Mouse (Mus musculus) erythroblast, embryonic 14.5 days (primary cell): ENCODE data around the gene Cnn1.

Source experiments
- GATA1 ChIP-seq: IDR thresholded peaks from 2 replicates; pipeline ENCODE4 v1.6.1; 2012; ENCODE audit warnings: low read length, inconsistent platforms, mixed read lengths
- TAL1 ChIP-seq: IDR thresholded peaks from 3 replicates; pipeline ENCODE4 v1.6.1; 2012; ENCODE audit warnings: low read length, inconsistent platforms, mixed read lengths

- TF ChIP-seq GATA1, result no peak
- no peak for TF ChIP-seq TAL1
Measured at GRCm38 (mm10) chr9:22153810-22154209, 54.8 kb downstream of the Cnn1 start.
